Mouse (Mus musculus) lung, embryonic 15.5 days (tissue): ENCODE data around the gene Chkb. TPM values are rescaled to one million over a fixed set of nuclear protein-coding genes. Genes with fewer than 3 reads are reported as not detected.

Experiments
- ATAC-seq: fragments of 200-750 bp; cut with Nextera tagmentation; 2 replicates; pipeline ENCODE4 v1.8.0; 2017; ENCODE audit warnings: moderate number of reproducible peaks, borderline replicate concordance; ENCODE audit not compliant: low FRiP score, low TSS enrichment; ENCODE audit errors: extremely low read depth
- H3K27ac ChIP-seq: fragments of 300-500 bp; sonication (generic); 2 replicates; pipeline ENCODE4 v1.5.1; 2015; ENCODE audit warnings: moderate library complexity, mild to moderate bottlenecking, inconsistent platforms
- H3K27me3 ChIP-seq: fragments of 300-500 bp; sonication (generic); 2 replicates; pipeline ENCODE4 v1.6.1; 2015; ENCODE audit warnings: inconsistent platforms
- H3K36me3 ChIP-seq: fragments of 300-500 bp; sonication (generic); 2 replicates; pipeline ENCODE4 v1.6.1; 2015; ENCODE audit warnings: inconsistent platforms
- H3K4me1 ChIP-seq: fragments of 300-500 bp; sonication (generic); 2 replicates; pipeline ENCODE4 v1.6.1; 2015; ENCODE audit warnings: inconsistent platforms
- H3K4me2 ChIP-seq: fragments of 300-500 bp; sonication (generic); 2 replicates; pipeline ENCODE4 v1.6.1; 2015; ENCODE audit warnings: inconsistent platforms, mild to moderate bottlenecking, moderate library complexity
- H3K4me3 ChIP-seq: fragments of 300-500 bp; sonication (generic); 2 replicates; pipeline ENCODE4 v1.5.1; 2015; ENCODE audit warnings: mild to moderate bottlenecking, inconsistent platforms
- H3K9ac ChIP-seq: fragments of 300-500 bp; sonication (generic); 2 replicates; pipeline ENCODE4 v1.6.1; 2015; ENCODE audit warnings: inconsistent platforms
- H3K9me3 ChIP-seq: fragments of 300-500 bp; sonication (generic); 2 replicates; pipeline ENCODE4 v1.6.1; 2016; ENCODE audit warnings: inconsistent platforms
- WGBS: fragments of 180-500 bp; shearing (Covaris S2); methylation state at CpG from one replicate; pipeline ENCODE4 v1.1.7; 2015; 5-methylcytosine and 5-hydroxymethylcytosine counted together
- polyA plus RNA-seq: library from polyadenylated mRNA; unstranded; fragments of >200 nt; fragmentation: Nextera tagmentation; extraction: Ambion mirVana; gene quantifications from 2 replicates; pipeline ENCODE4 v1.2.1, GENCODE M21; 2015

The Chkb gene
- 51.3 and 57.9 TPM in 2 replicates for polyA plus RNA-seq

DNA sequence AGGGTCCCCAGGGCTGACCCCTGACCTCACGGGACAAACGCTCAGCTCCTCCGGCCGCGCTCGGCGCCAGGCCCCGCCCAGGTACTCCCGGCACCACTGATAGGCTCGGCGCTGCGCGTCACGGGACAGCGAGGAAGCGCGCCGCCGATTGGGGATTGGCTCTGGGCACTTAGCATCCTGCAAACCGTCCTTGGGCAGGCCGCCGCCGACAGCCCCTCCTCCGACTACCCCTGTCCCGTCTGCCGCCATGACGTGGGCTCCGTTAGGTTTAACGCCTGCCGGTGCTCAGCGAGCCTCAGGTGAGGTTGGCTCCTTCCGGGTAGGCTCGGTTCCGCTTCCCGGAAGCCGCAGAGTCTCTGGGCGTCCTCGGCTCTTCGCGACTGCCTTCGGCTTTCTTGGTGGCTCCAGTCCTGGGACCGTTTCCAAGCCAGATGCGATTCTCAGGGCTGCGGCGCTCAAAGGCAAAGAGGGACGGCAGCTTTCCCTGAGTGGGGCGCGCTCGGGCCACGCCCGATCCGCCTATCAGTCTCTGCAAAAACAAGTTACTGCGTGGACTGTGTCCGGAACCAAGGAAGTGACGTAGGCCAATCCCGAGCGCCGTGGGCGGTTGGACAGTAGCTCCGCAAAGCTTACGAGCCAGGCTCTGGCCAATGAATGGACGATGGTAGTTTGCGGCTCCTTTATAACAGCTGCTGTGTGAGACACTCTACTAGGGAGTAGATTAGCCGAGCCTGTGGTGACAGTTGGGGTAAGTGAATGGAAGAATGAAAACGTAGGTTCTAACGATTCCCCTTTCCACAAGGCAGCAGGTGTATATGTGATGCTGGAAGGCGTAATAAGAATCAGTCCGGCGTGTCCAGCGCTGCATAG, at the start of gene Chkb, which contains the start of the genes C730034F03Rik and Gm44502:
Gene Chkb (minus strand): TSS at position 557 of the 870 bp plus-strand sequence.
Gene C730034F03Rik (plus strand): TSS at position 238 of the 870 bp plus-strand sequence.
Gene Gm44502 (minus strand): TSS at position 345 of the 870 bp plus-strand sequence.
- no peaks in the 10 kb centered on the region for H3K27me3 ChIP-seq
- WGBS: under 1% methylated on average over 70 of the region's 70 CpGs
- H3K9ac ChIP-seq: peak within 1 kb of the TSS; percentile 78
- H3K4me3 ChIP-seq: peak within 1 kb of the TSS; percentile 77
- H3K4me1 ChIP-seq: peaks cover 13% of the 10 kb centered on the region
- H3K36me3 ChIP-seq: peaks cover 20% of the 10 kb centered on the region
- H3K9me3 ChIP-seq: no peaks in the 10 kb centered on the region
- peak; percentile 94 for ATAC-seq
- peak within 1 kb of the TSS; percentile 88 for H3K4me2 ChIP-seq
- H3K27ac ChIP-seq: peak within 1 kb of the TSS; percentile 97

DNA sequence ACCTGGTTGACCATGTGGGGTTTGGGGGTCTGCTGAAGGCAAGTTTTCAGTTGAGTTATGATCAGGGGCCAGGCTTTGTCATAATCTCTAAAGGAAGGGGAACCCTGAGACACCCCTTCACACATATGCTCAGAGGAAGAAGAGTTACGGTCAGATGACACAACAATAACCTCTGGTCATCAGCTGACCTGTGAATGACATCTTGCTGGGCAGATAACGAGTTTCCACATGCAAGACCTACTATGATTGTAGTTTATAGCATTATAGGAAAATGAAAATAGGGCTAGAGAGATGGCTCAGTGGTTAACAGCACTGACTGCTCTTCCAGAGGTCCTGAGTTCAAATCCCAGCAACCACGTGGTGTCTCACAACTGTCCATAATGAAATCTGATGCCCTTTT, 48.9 kb upstream of the Chkb start:
- Histone ChIP-seq H3K27ac (no peak overlapping the region), H3K27me3 (no peaks in the 10 kb centered on the region), H3K4me2 (no peak overlapping the region), H3K36me3 (no peaks in the 10 kb centered on the region), H3K4me1 (0 out of 2 replicates have a peak, but pooled peaks cover 4% of the 10 kb centered on the region), H3K4me3 (no peak overlapping the region), H3K9me3 (no peaks in the 10 kb centered on the region), H3K9ac (no peak overlapping the region)
- 81% methylated on average over 3 of the region's 3 CpGs for WGBS
- ATAC-seq: no peak

DNA sequence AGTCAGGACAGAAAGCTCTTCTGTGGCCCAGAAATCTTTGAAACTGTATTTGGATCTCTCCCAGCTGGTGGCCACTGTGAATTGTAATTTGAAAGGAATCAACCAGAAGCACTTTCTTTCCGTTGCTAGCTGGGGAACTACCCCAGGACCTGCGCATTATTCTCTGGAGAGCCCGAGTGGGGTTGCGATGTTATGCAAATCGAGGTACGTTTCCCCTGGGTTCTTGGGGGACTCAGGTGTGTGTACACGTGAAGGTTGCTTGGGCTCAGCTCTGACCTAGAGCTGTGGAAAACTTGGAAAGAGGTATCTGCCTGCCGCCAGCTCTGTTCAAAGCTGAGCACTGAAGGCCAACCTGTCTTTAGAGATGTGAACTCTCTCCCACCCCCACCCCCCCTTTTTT, 48.1 kb upstream of the Chkb start:
- H3K9ac ChIP-seq: no peak overlapping the region
- ATAC-seq: no peak
- 0 out of 2 replicates have a peak, but pooled peaks cover 4% of the 10 kb centered on the region for H3K4me1 ChIP-seq
- no peak overlapping the region for H3K4me3 ChIP-seq
- no peaks in the 10 kb centered on the region for H3K9me3 ChIP-seq
- H3K36me3 ChIP-seq: no peaks in the 10 kb centered on the region
- 66% methylated on average over 8 of the region's 8 CpGs for WGBS
- H3K4me2 ChIP-seq: peak overlapping the region; percentile 79; the same call in 1 of the 2 replicates
- no peaks in the 10 kb centered on the region for H3K27me3 ChIP-seq
- H3K27ac ChIP-seq: no peak overlapping the region

DNA sequence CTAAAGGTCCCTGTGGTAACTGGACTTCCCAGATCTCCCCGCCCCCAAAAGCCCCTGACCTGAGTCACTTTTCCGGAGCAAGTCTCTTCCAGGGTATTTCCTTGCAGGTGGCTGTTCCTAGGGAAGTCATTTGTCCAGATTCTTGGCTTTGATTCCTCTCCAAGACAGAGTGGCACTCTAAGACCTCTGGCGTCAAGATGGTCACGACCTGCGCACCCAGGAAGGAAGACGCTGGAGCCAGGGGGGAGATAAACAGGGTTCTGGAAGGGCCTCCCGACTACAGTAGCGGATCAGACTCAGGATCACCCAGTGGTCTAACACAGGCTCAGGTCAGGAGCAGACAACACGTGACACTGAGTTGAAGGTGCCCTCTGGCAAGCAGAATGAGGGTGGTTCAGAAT, 47.4 kb upstream of the Chkb start, which contains the start of gene Arsa:
Gene Arsa (minus strand): TSS at position 335 of the 401 bp plus-strand sequence.
- Histone ChIP-seq H3K4me3 (peak within 1 kb of the TSS; percentile 53), H3K4me1 (0 out of 2 replicates have a peak, but pooled peaks cover 4% of the 10 kb centered on the region), H3K27me3 (no peaks in the 10 kb centered on the region), H3K4me2 (peak within 1 kb of the TSS; percentile 79), H3K36me3 (no peaks in the 10 kb centered on the region), H3K9ac (peak within 1 kb of the TSS; percentile 46), H3K27ac (peak within 1 kb of the TSS; percentile 85), H3K9me3 (no peaks in the 10 kb centered on the region)
- ATAC-seq: no peak
- WGBS: 21% methylated on average over 9 of the region's 9 CpGs

DNA sequence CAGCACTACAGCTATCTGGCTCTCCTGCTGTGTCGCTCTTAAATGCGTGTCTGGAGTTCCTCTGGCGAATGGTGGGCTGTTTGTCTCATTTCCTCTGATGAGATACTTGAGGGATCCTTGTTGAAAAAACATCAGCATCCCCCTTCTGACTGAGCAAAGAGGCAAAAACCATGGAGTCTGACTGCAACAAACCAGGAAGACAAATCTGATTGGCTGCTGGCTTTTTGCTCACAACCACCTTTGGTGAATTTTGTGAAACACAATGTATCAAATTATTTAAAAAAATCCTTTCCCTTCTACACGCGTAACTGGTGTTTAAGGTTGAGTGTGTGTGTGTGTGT, 46.7 kb upstream of the Chkb start:
- 0% methylated on average over 5 of the region's 5 CpGs for WGBS
- H3K4me1 ChIP-seq: 0 out of 2 replicates have a peak, but pooled peaks cover 4% of the 10 kb centered on the region
- H3K9ac ChIP-seq: peak overlapping the region; percentile 46
- H3K4me2 ChIP-seq: peak overlapping the region; percentile 79
- peak overlapping the region; percentile 85 for H3K27ac ChIP-seq
- H3K4me3 ChIP-seq: peak overlapping the region; percentile 53
- H3K9me3 ChIP-seq: no peaks in the 10 kb centered on the region
- H3K36me3 ChIP-seq: no peaks in the 10 kb centered on the region
- H3K27me3 ChIP-seq: no peaks in the 10 kb centered on the region
- no peak for ATAC-seq

DNA sequence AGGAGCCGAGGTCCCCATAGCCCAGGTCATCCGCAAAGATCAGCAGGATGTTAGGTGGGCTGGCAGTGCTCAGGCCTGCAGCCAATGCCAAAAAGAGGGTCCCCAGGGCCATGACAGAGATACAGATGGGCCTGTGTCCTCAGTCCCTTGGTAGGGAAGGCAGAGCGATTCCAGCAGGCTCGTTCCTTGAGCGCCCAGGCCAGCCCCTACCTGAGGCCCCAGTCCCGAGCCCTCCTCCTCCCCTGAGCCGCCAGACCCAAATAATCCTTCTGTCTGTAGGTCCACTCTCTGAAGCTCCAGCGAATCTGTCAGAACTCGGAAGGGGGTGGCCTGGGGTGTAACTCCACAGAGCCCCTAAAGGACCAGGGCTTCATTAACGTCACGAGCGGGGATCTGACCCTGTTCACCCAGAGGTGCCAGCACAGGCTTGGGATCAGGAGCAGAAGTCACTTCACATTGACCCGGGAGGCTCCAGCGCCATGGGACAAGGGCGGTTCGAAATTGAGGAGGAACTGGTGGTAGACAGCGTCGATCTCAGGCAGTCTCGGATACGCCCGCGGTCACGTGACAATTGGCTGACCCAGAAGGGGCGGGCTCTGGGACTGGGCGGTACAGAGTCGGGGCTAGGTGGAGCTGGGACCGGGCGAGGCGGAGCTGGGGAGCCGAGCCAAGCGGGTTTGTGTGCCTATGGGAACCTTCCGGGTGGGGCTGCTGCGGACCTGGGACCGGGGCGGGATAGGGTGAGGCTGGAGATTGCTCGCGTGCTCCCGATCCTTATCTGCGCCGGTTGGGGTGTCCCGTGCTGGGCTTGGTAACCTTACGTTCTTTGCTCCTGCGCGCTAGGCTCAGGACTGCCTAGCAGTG, 46.1 kb upstream of the Chkb start:
- no peaks in the 10 kb centered on the region for H3K27me3 ChIP-seq
- H3K9ac ChIP-seq: peak overlapping the region; percentile 46
- no peaks in the 10 kb centered on the region for H3K36me3 ChIP-seq
- H3K4me3 ChIP-seq: peak overlapping the region; percentile 53
- ATAC-seq: peak; percentile 97
- WGBS: 8% methylated on average over 44 of the region's 44 CpGs
- peak overlapping the region; percentile 79 for H3K4me2 ChIP-seq
- no peaks in the 10 kb centered on the region for H3K9me3 ChIP-seq
- 0 out of 2 replicates have a peak, but pooled peaks cover 4% of the 10 kb centered on the region for H3K4me1 ChIP-seq
- peak overlapping the region; percentile 85 for H3K27ac ChIP-seq

DNA sequence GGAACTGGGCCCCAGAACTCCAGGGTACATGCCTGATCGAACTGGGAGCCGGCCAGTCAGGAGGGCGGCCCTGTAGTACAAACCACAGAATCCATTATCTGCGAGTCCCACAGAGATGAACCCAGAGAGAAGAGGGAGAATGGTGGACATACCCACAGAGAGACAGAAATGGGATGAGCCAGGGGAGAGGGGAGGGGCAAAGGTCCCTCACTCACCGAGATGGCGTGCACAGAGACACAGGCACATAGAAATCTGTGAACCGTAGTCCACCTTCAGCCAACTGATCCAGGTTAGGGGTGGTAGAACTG, 45.5 kb upstream of the Chkb start:
- 86% methylated on average over 7 of the region's 7 CpGs for WGBS
- Histone ChIP-seq H3K4me3 (peak overlapping the region; percentile 53), H3K27me3 (no peaks in the 10 kb centered on the region), H3K36me3 (no peaks in the 10 kb centered on the region), H3K9me3 (no peaks in the 10 kb centered on the region), H3K4me1 (0 out of 2 replicates have a peak, but pooled peaks cover 4% of the 10 kb centered on the region), H3K4me2 (peak overlapping the region; percentile 79), H3K9ac (no peak overlapping the region), H3K27ac (no peak overlapping the region)
- ATAC-seq: no peak

DNA sequence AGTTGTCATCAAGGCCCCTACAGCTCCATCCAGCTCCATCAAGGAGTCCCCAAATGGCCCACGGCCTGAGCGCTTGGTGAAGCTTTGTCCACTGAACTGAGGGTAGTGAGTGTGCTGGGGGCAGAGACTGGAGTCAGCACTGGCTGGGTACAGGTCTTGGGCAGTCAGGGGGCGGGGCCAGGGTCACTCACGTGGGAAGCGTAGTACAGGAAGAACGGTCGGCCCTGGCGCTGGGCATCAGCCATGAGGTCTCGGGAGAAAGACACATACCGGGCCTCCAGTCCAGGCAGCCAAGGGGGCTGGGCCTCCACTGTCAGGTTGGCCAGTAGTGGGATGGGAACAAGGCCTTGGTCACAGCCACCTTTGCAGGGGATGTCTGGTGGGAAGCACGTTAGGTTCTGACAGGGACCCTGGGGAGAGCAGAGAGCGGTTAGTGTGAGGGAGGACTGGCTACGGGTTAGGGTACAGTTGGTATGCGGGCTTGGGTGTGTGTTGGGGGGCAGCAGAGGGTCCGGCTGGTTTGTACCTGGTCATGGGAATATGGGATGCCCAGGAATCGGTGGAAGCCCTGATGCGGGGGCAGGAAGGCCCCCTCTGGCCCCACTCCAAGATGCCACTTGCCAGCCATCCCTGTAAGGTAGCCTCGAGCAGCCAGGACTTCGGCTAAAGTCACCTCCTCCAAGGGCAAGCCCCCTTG, 45.0 kb upstream of the Chkb start:
- peak overlapping the region; percentile 79 for H3K4me2 ChIP-seq

DNA sequence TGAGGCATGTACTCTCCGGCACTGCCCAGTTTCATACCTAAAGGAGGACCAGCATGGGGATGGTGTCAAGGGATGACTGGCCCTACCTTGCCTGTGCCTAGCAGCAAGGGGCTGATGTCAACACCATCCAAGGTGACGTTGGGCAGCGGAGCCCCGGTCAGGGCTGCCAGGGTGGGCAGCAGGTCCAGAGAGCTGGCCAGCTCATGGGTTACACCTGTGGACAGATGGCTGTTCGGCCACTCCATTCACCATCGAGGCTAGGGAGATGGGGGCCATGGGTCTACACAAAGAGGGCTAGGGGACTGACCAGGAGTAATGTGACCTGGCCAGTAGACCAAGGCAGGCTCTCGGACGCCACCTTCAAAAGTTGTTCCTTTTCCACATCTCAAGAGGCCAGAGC, 44.2 kb upstream of the Chkb start:
- Histone ChIP-seq H3K9me3 (no peaks in the 10 kb centered on the region), H3K27ac (no peak overlapping the region), H3K36me3 (no peaks in the 10 kb centered on the region), H3K4me2 (no peak overlapping the region), H3K9ac (no peak overlapping the region), H3K4me1 (0 out of 2 replicates have a peak, but pooled peaks cover 4% of the 10 kb centered on the region), H3K27me3 (no peaks in the 10 kb centered on the region), H3K4me3 (no peak overlapping the region)
- ATAC-seq: no peak
- 92% methylated on average over 8 of the region's 8 CpGs for WGBS

More for the DNA sequence above, 45.0 kb upstream of the Chkb start:
- Histone ChIP-seq H3K4me3 (no peak overlapping the region), H3K36me3 (no peaks in the 10 kb centered on the region), H3K4me1 (0 out of 2 replicates have a peak, but pooled peaks cover 4% of the 10 kb centered on the region), H3K27me3 (no peaks in the 10 kb centered on the region), H3K27ac (no peak overlapping the region), H3K9ac (no peak overlapping the region), H3K9me3 (no peaks in the 10 kb centered on the region)
- 92% methylated on average over 19 of the region's 19 CpGs for WGBS
- no peak for ATAC-seq

DNA sequence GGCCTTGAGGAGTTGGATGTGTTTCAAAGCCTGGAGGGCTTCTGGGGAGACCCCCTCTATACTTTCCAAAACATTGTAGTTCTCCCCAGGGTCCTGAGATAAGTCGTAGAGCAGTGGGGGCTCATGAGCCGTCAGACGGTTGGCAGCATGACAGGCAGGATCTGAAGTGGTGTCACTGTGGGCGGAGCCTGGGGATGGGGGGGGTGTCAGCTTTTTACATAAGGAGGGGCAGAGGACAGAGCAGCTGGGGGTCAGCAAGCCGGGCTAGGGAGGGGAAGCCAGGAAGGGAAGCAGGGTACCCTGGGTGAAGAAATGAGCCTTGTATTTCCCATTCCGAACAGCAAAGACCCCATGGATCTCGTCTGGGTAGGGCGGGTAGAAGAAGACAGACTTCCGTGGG, 43.7 kb upstream of the Chkb start:
- no peaks in the 10 kb centered on the region for H3K27me3 ChIP-seq
- ATAC-seq: no peak
- H3K27ac ChIP-seq: no peak overlapping the region
- WGBS: 78% methylated on average over 9 of the region's 9 CpGs
- no peak overlapping the region for H3K4me2 ChIP-seq
- no peaks in the 10 kb centered on the region for H3K36me3 ChIP-seq
- no peak overlapping the region for H3K4me3 ChIP-seq
- 0 out of 2 replicates have a peak, but pooled peaks cover 4% of the 10 kb centered on the region for H3K4me1 ChIP-seq
- H3K9me3 ChIP-seq: no peaks in the 10 kb centered on the region
- H3K9ac ChIP-seq: no peak overlapping the region

DNA sequence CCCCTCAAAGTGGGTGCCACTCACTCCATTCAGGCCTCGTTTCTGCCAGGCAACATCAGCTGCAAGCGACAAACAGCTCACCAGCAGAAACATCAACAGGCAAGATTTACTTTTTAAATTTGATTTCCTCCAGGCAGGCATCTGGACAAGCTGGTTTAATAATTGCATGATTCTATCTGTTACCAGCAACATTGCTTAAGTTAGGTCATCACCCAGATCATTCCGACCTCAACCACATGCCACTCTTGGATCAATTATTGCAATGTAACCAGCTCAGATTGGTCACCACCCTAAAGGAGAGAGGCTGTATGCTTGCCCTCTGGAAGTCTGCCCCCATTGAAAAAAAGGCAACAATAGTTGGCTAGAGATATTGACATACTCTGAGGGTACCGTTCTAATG, 41.8 kb upstream of the Chkb start:
- WGBS: 77% methylated on average over 4 of the region's 4 CpGs
- ATAC-seq: no peak
- no peaks in the 10 kb centered on the region for H3K36me3 ChIP-seq
- 0 out of 2 replicates have a peak, but pooled peaks cover 4% of the 10 kb centered on the region for H3K4me1 ChIP-seq
- H3K27ac ChIP-seq: no peak overlapping the region
- H3K9me3 ChIP-seq: no peaks in the 10 kb centered on the region
- H3K4me3 ChIP-seq: no peak overlapping the region
- no peaks in the 10 kb centered on the region for H3K27me3 ChIP-seq
- no peak overlapping the region for H3K4me2 ChIP-seq
- H3K9ac ChIP-seq: no peak overlapping the region
